Mouse (Mus musculus) heart, postnatal 10 days (tissue): ENCODE results near the gene Il6ra. TPM values are rescaled to one million over a fixed set of nuclear protein-coding genes. Genes with fewer than 3 reads are reported as not detected.
"Not testable (repeated sequence)": the region's sequence is repeated elsewhere in the genome, so short reads cannot be mapped to it uniquely, and the experiment has no call there.

ENCODE experiments used
- DNase-seq, 2 experiments: peaks; one replicate each; pipeline ENCODE4 v3.0.0; 2021
- intact Hi-C: fragments of 180-260 bp; cut with DNase I; formaldehyde crosslinking; loops from one replicate; pipeline ENCODE4 v1.15.1; 2025
- total RNA-seq, 2 experiments: library from RNA; stranded (reverse); gene quantifications; 2 replicates each; pipeline ENCODE4 v1.2.3; 2021

Gene Il6ra
- total RNA-seq, 2 experiments from 2014 or later: 3.9 to 4.0 TPM

GRCm38 (mm10) chr3:89877129-89877528, 35.9 kb downstream of the Il6ra start:
- no peak for DNase-seq
- intact Hi-C loops: no loop called here

- intact Hi-C loops: no loop called here
- no peak for DNase-seq
Measured at GRCm38 (mm10) chr3:89876469-89876868, 36.5 kb downstream of the Il6ra start.

- DNase-seq: no peak
- intact Hi-C loops: no loop called here
Measured at GRCm38 (mm10) chr3:89875781-89876180, 37.2 kb downstream of the Il6ra start.

- intact Hi-C loops: no loop called here
- no peak for DNase-seq
Measured at GRCm38 (mm10) chr3:89875021-89875420, 38.0 kb downstream of the Il6ra start.

- intact Hi-C loops: loop anchor here (5.0 kb wide), 1 partner anchor 63 kb away; no protein-coding TSS in a partner anchor
- no peak for DNase-seq
Measured at GRCm38 (mm10) chr3:89874076-89874475, 38.9 kb downstream of the Il6ra start.

- no peak for DNase-seq
- intact Hi-C loops: loop anchor here (5.0 kb wide), 1 partner anchor 65 kb away; no protein-coding TSS in a partner anchor
Measured at GRCm38 (mm10) chr3:89872684-89873083, 40.3 kb downstream of the Il6ra start.

- intact Hi-C loops: loop anchor here (5.0 kb wide), 1 partner anchor 65 kb away; no protein-coding TSS in a partner anchor
- DNase-seq: no peak
Measured at GRCm38 (mm10) chr3:89872209-89872608, 40.8 kb downstream of the Il6ra start.

- DNase-seq: no peak
Measured at GRCm38 (mm10) chr3:89871339-89871914, 41.6 kb downstream of the Il6ra start.

GRCm38 (mm10) chr3:89870472-89871271, 42.3 kb downstream of the Il6ra start:
- peak; percentile 41 to 48 for DNase-seq
- intact Hi-C loops: loop anchor here (5.0 kb wide), 1 partner anchor 67 kb away; no protein-coding TSS in a partner anchor

More at GRCm38 (mm10) chr3:89871339-89871914, 41.6 kb downstream of the Il6ra start:
- intact Hi-C loops: loop anchor here (5.0 kb wide), 1 partner anchor 66 kb away; no protein-coding TSS in a partner anchor

GRCm38 (mm10) chr3:89869556-89869955, 43.4 kb downstream of the Il6ra start:
- DNase-seq: peak in 1 of 2 experiments; percentile 46
- intact Hi-C loops: no loop called here

- intact Hi-C loops: no loop called here
- no peak for DNase-seq
Measured at GRCm38 (mm10) chr3:89868956-89869355, 44.0 kb downstream of the Il6ra start.

GRCm38 (mm10) chr3:89868357-89868756, 44.6 kb downstream of the Il6ra start:
- intact Hi-C loops: no loop called here
- DNase-seq: peak in 1 of 2 experiments; percentile 52

GRCm38 (mm10) chr3:89867651-89868050, 45.3 kb downstream of the Il6ra start:
- no peak for DNase-seq
- intact Hi-C loops: no loop called here

- no peak for DNase-seq
- intact Hi-C loops: no loop called here
Measured at GRCm38 (mm10) chr3:89865764-89866163, 47.2 kb downstream of the Il6ra start.

GRCm38 (mm10) chr3:89865020-89865419, 48.0 kb downstream of the Il6ra start:
- DNase-seq: no peak
- intact Hi-C loops: no loop called here

- intact Hi-C loops: loop anchor here (5.0 kb wide), 1 partner anchor 98 kb away; the partner anchor contains the start of gene Atp8b2
- DNase-seq: peak; percentile 57 to 62
Measured at GRCm38 (mm10) chr3:89863716-89864509, 49.1 kb downstream of the Il6ra start.

- DNase-seq: not testable (repeated sequence)
- intact Hi-C loops: loop anchor here (5.0 kb wide), 1 partner anchor 99 kb away; the partner anchor contains the start of gene Atp8b2
Measured at GRCm38 (mm10) chr3:89863276-89863675, 49.7 kb downstream of the Il6ra start.

- intact Hi-C loops: loop anchor here (5.0 kb wide), 1 partner anchor 100 kb away; the partner anchor contains the start of gene Atp8b2
- DNase-seq: no peak
Measured at GRCm38 (mm10) chr3:89862182-89862761, 50.7 kb downstream of the Il6ra start.

GRCm38 (mm10) chr3:89861070-89861469, 51.9 kb downstream of the Il6ra start:
- intact Hi-C loops: loop anchor here (5.0 kb wide), 1 partner anchor 101 kb away; the partner anchor contains the start of gene Atp8b2
- peak; percentile 81 to 82 for DNase-seq

- no peak for DNase-seq
- intact Hi-C loops: loop anchor here (5.0 kb wide), 1 partner anchor 102 kb away; the partner anchor contains the start of gene Atp8b2
Measured at GRCm38 (mm10) chr3:89860343-89860742, 52.7 kb downstream of the Il6ra start.
